Mouse (Mus musculus) CD4-positive naive resting alpha-beta T cell, adult 57 days (primary cell): ENCODE data around the gene Slamf8. TPM values are rescaled to one million over a fixed set of nuclear protein-coding genes. Genes with fewer than 3 reads are reported as not detected.

Experiments used
- total RNA-seq: library from RNA; stranded (reverse); gene quantifications from one replicate; pipeline ENCODE4 v1.2.4, GENCODE M21; 2023

Slamf8 gene
- 0.59 TPM for total RNA-seq

DNA sequence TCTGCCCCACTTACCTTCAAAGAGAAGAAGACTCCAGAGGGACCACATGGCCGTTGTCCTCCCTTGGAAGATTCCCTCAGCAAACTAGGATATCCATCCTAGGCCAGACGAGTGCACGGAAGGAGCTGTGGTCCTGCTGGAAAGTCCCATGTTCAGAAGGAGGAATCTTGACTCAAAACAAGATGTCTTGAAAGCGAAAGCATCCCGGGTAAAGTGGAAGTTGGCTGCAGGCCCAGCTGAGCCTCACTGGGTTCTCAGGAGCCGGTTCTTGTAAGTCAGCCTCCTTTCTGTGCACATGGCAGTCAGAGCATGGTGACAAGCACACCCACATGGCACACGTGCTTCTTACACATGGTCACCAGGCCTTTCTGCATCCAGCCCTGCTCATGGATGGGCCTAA lies at the start of gene Slamf8:
Slamf8 (minus strand) TSS at position 184 of the 400 bp plus-strand sequence.

DNA sequence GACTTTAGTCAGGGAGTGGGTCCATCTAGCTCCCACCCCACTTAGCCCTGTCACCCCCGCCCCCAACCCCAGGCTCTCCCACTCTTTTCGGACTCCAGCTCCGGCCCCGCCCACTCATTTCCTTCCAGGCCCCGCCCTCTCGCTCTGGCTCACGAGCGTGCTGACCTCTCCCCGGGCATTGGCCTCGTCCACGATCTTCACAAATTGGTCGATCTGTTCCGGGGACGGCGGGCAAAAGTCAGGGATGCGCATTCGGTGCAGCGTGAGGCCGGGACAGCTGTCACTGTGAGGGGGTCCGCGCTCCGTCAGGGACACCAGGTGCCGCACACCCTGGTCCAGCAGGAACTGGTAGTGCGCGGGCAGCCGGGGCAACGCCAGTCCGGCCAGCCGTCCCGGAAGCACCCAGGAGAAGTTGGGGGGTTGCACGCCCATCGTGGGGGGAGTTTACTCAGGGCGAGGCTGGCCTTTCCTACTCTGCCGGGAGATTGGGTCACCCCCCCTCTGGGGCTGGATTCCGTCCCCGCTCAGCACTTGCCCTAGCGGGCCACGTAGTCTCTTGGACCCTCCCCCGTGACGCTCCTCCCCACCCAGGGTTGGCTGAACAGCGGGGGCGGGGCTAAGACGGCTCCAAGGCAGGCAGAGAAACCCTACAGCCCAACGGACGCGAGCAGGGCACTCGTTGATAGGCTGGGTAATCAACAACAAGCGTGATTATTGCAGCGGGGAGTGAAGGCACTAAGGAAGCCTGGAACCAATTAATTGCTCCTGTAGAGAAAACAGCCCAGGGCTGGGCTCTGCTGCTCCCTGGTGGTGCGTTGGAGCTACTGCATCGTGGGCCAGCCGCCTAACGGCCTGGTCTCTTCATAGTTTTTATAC lies 42.3 kb upstream of the Slamf8 start, which contains the start of gene Dusp23:
Dusp23 (minus strand) TSS at position 512 of the 876 bp plus-strand sequence.

DNA sequence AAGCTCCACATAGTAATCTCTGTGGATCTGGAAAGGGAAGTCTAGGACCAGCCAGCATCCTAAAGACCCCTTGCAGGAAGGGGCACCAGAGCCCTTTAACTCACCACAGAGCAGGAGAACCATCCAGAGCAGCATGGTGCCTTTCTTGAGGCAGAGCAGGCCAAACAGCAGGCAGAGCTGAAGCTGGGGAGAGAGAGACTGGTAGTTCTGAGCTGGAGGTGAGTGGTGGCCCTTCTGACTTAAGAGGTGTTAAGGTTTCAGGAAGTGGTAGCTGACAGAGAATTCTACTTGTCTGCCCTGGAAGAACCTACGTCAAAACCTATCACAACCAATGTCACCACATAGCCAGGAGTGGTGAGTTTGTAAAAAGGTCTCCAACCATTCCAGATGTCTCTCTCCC lies 12.0 kb upstream of the Slamf8 start, which contains the start of gene Fcrl6:
Fcrl6 (minus strand) TSS at position 226 of the 400 bp plus-strand sequence.

DNA sequence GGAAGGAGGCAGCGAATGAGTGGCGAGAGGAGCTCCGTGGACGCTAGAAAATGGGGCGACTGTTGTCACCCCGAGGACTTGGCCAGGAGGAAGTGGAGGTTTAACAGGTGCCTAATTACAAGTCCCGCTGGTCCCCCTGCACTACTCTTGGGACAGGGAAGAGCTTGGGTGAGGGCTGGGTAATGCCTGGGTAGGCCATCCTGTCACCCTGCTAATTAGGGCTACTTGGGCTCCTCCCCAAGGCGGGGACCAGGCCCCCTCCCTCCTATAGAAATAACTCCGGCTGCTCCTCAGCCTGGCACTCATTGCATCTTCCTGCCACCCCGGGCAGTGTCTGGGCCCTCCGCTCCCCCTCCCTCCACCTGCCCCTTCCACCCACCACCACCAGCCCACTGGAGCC lies 34.7 kb downstream of the Slamf8 start, which contains the start of gene Vsig8:
Vsig8 (plus strand) TSS at position 301 of the 400 bp plus-strand sequence.

Other genes starting within 250 kb of the Slamf8 start
- gene Kcnj10, start 249.4 kb downstream of the Slamf8 start, total RNA-seq, result 1.5 TPM
- gene Pigm, start 214.0 kb downstream of the Slamf8 start, total RNA-seq, result 31.0 TPM
- gene Slamf9, start 115.2 kb downstream of the Slamf8 start, total RNA-seq, result 0.44 TPM
- 1.0 TPM for gene Igsf9, start 108.8 kb downstream of the Slamf8 start, total RNA-seq
- 228 TPM for gene Tagln2, start 90.5 kb downstream of the Slamf8 start, total RNA-seq
- gene Cfap45, start 69.8 kb downstream of the Slamf8 start, total RNA-seq, result 1.7 TPM
- gene Vsig8, start 34.6 kb downstream of the Slamf8 start, total RNA-seq, result not detected
- gene Fcrl6, start 12.0 kb upstream of the Slamf8 start, total RNA-seq, result not detected
- 3.6 TPM for gene Dusp23, start 42.4 kb upstream of the Slamf8 start, total RNA-seq
- gene Crp, start 107.5 kb upstream of the Slamf8 start, total RNA-seq, result not detected